Mouse (Mus musculus) embryonic facial prominence, embryonic 11.5 days (tissue): ENCODE data around the gene Aplp1. TPM values are rescaled to one million over a fixed set of nuclear protein-coding genes. Genes with fewer than 3 reads are reported as not detected.

Experiments used
- ATAC-seq: fragments of 200-750 bp; cut with Nextera tagmentation; replicated peaks from 2 replicates; pipeline ENCODE4 v1.8.0; 2017; ENCODE audit warnings: low read depth; ENCODE audit not compliant: insufficient number of reproducible peaks, low FRiP score, low TSS enrichment
- DNase-seq: peaks from one replicate; pipeline ENCODE4 v3.0.0-alpha.2; 2015; ENCODE audit warnings: low spot score
- H3K27ac ChIP-seq: fragments of 300-500 bp; sonication (generic); replicated peaks from 2 replicates; pipeline ENCODE4 v1.5.1; 2014; ENCODE audit warnings: mild to moderate bottlenecking, low read depth, low read length, control low read depth
- H3K27me3 ChIP-seq: fragments of 300-500 bp; sonication (generic); 2 replicates; pipeline ENCODE4 v1.6.1; 2014; ENCODE audit warnings: mild to moderate bottlenecking, low read length, moderate library complexity, mixed read lengths; ENCODE audit not compliant: control insufficient read depth, insufficient read depth
- H3K36me3 ChIP-seq: fragments of 300-500 bp; sonication (generic); replicated peaks from 2 replicates; pipeline ENCODE4 v1.6.1; 2014; ENCODE audit warnings: low read depth, mild to moderate bottlenecking, low read length, moderate library complexity, mixed read lengths; ENCODE audit not compliant: control insufficient read depth, insufficient read depth
- H3K4me1 ChIP-seq: fragments of 300-500 bp; sonication (generic); 2 replicates; pipeline ENCODE4 v1.6.1; 2014; ENCODE audit warnings: low read length, mixed read lengths; ENCODE audit not compliant: control insufficient read depth, insufficient read depth
- H3K4me2 ChIP-seq: fragments of 300-500 bp; sonication (generic); 2 replicates; pipeline ENCODE4 v1.6.1; 2014; ENCODE audit warnings: low read depth, mild to moderate bottlenecking, control low read depth, low read length, moderate library complexity
- H3K4me3 ChIP-seq: fragments of 300-500 bp; sonication (generic); 2 replicates; pipeline ENCODE4 v1.5.1; 2014; ENCODE audit warnings: low read depth, low read length, control low read depth
- H3K9ac ChIP-seq: fragments of 300-500 bp; sonication (generic); replicated peaks from 2 replicates; pipeline ENCODE4 v1.6.1; 2014; ENCODE audit warnings: mild to moderate bottlenecking, control low read depth, low read length
- H3K9me3 ChIP-seq: fragments of 300-500 bp; sonication (generic); replicated peaks from 2 replicates; pipeline ENCODE4 v1.6.1; 2016; ENCODE audit warnings: mild to moderate bottlenecking, low read length, inconsistent platforms, mixed read lengths; ENCODE audit not compliant: control insufficient read depth
- WGBS: fragments of 180-500 bp; shearing (Covaris S2); extraction: QIAGEN DNeasy Blood & Tissue Kit; methylation state at CpG from one replicate; pipeline ENCODE4 v1.1.7; 2014; 5-methylcytosine and 5-hydroxymethylcytosine counted together
- polyA plus RNA-seq: library from polyadenylated mRNA; unstranded; fragments of >200 nt; fragmentation: Nextera tagmentation; extraction: Ambion mirVana; gene quantifications from 2 replicates; pipeline ENCODE4 v1.2.1, GENCODE M21; 2014

Gene Aplp1
- polyA plus RNA-seq, 1 experiment from 2014 or later, result 40.2 TPM

DNA sequence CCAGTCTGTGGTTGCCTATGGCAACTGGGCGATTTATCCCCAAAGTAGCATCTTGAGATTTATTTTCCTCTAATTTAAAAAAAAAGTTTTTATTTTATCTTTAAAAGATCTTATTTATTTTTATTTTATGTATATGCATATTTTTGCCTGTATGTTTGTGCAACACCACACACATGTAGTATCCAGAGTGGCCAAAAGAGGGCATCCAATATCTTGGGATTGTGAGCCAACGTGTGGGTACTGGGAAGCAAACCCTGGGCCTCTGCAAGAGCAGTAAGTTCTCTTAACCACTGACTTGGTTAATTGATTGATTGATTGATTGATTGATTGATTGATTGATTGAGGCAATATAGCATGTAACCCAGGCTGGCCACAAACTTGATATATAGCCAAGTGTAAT lies 50.5 kb downstream of the Aplp1 start:
- DNase-seq, result no peak
- WGBS, result 41% methylated on average over 2 of the region's 2 CpGs
- H3K4me2 ChIP-seq, result no peak overlapping the region
- H3K9ac ChIP-seq, result no peak overlapping the region
- no peak for ATAC-seq
- no peaks in the 10 kb centered on the region for H3K36me3 ChIP-seq
- no peak overlapping the region for H3K27ac ChIP-seq
- H3K27me3 ChIP-seq, result no peaks in the 10 kb centered on the region
- no peak overlapping the region for H3K4me3 ChIP-seq
- no peaks in the 10 kb centered on the region for H3K4me1 ChIP-seq
- no peaks in the 10 kb centered on the region for H3K9me3 ChIP-seq

- no peak overlapping the region for H3K4me2 ChIP-seq
- H3K4me1 ChIP-seq, result no peaks in the 10 kb centered on the region
- H3K9me3 ChIP-seq, result no peaks in the 10 kb centered on the region
- H3K9ac ChIP-seq, result no peak overlapping the region
- no peaks in the 10 kb centered on the region for H3K36me3 ChIP-seq
- no peak for ATAC-seq
- H3K27me3 ChIP-seq, result no peaks in the 10 kb centered on the region
- 35% methylated on average over 11 of the region's 11 CpGs for WGBS
- H3K27ac ChIP-seq, result 0 out of 2 replicates have a peak overlapping the region, but pooled peaks have one; percentile 6
- DNase-seq, result no peak
- H3K4me3 ChIP-seq, result no peak overlapping the region
Measured at GRCm38 (mm10) chr7:30394379-30394778, 51.0 kb downstream of the Aplp1 start.

DNA sequence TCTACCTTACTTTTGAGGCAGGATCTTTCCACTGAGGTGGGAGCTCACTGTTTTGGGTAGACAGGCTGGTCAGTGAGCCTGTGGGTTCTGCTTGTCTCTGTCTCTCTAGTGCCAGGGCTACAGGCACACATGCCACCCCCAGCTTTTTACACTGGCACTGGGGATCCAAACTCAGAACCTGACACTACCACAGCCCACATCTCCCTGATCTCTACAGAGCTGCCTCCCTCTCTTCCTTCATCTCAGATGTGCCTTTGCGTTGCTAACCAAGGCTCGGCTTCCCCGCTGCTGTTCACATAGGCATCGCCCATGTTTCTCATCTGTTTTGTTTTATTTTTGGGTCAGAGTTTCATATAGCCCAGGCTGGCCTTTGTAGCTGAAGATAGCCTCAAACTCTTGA lies 51.7 kb downstream of the Aplp1 start:
- H3K4me2 ChIP-seq, result no peak overlapping the region
- no peak for ATAC-seq
- H3K4me3 ChIP-seq, result no peak overlapping the region
- no peak for DNase-seq
- WGBS, result 86% methylated on average over 4 of the region's 4 CpGs
- H3K4me1 ChIP-seq, result no peaks in the 10 kb centered on the region
- H3K9me3 ChIP-seq, result no peaks in the 10 kb centered on the region
- H3K27me3 ChIP-seq, result no peaks in the 10 kb centered on the region
- H3K27ac ChIP-seq, result no peak overlapping the region
- H3K9ac ChIP-seq, result no peak overlapping the region
- H3K36me3 ChIP-seq, result no peaks in the 10 kb centered on the region

DNA sequence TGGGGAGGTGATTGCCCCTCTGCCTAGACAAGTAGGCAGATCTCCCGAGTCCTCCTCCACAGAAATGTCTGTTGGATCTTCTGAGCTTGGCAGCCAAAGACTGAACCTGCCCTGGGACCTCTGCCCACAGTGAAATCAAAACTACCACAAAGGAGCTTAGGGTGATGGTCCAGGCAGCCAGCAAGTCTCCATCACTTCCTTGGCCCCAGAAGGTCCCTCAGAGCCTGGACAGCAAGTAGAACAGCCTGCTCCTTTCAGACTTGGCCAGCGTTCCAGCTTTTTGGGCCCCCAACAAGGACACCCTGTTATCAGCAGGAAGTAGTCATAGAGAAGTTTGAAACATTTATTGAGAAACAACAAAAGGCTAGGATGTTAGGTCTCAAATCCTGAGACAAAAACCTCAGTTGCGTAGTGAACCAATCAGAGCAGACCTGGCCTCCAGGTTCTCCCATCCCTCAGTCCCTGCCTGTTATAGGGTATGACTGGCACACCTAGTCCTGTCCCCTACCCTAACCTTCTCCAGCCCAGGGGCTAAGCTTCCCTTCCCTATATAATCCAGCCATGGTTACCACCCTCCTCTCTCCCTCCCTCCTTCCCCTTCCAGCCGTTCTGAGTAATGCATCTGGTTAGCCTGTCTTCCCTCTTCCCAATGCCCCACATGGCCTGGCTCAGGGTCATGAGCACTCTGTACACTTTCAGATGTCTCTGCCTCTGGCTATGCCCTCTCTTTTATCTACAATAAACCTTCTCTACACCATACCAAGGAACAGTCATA lies 52.4 kb downstream of the Aplp1 start:
- no peaks in the 10 kb centered on the region for H3K4me1 ChIP-seq
- H3K4me2 ChIP-seq, result no peak overlapping the region
- ATAC-seq, result no peak
- no peak overlapping the region for H3K9ac ChIP-seq
- WGBS, result 78% methylated on average over 4 of the region's 4 CpGs
- DNase-seq, result no peak
- H3K9me3 ChIP-seq, result no peaks in the 10 kb centered on the region
- H3K4me3 ChIP-seq, result no peak overlapping the region
- H3K27ac ChIP-seq, result no peak overlapping the region
- H3K36me3 ChIP-seq, result no peaks in the 10 kb centered on the region
- H3K27me3 ChIP-seq, result no peaks in the 10 kb centered on the region

Other genes starting within 250 kb of the Aplp1 start
- gene Capns1, start 246.7 kb downstream of the Aplp1 start, polyA plus RNA-seq, result 56.8 and 56.9 TPM in 2 replicates
- gene Polr2i, start 213.6 kb downstream of the Aplp1 start, polyA plus RNA-seq, result 166 and 177 TPM in 2 replicates
- 245 and 256 TPM in 2 replicates for gene Tbcb, start 213.3 kb downstream of the Aplp1 start, polyA plus RNA-seq
- not detected in 2 replicates for gene Ovol3, start 209.8 kb downstream of the Aplp1 start, polyA plus RNA-seq
- 0.28 and 0.31 TPM in 2 replicates for gene Thap8, start 165.4 kb downstream of the Aplp1 start, polyA plus RNA-seq
- gene Wdr62, start 165.1 kb downstream of the Aplp1 start, polyA plus RNA-seq, result 5.2 and 9.3 TPM in 2 replicates
- 52.5 and 70.5 TPM in 2 replicates for gene Clip3, start 153.8 kb downstream of the Aplp1 start, polyA plus RNA-seq
- gene Alkbh6, start 136.8 kb downstream of the Aplp1 start, polyA plus RNA-seq, result 80.7 and 92.0 TPM in 2 replicates
- gene Syne4, start 130.7 kb downstream of the Aplp1 start, polyA plus RNA-seq, result 34.5 and 44.5 TPM in 2 replicates
- gene E130208F15Rik, start 123.8 kb downstream of the Aplp1 start, polyA plus RNA-seq, result 1.4 TPM in 1 of 2 replicates, not detected in the other
- 24.4 and 25.0 TPM in 2 replicates for gene Sdhaf1, start 121.6 kb downstream of the Aplp1 start, polyA plus RNA-seq
- 4.5 and 5.1 TPM in 2 replicates for gene Lrfn3, start 82.8 kb downstream of the Aplp1 start, polyA plus RNA-seq
- 16.9 and 17.9 TPM in 2 replicates for gene Tyrobp, start 31.8 kb downstream of the Aplp1 start, polyA plus RNA-seq
- 0.72 TPM in 1 of 2 replicates, not detected in the other for gene Hcst, start 25.7 kb downstream of the Aplp1 start, polyA plus RNA-seq
- 1.6 TPM in 2 replicates for gene Nfkbid, start 23.8 kb downstream of the Aplp1 start, polyA plus RNA-seq
- 0.45 and 0.84 TPM in 2 replicates for gene Kirrel2, start 12.2 kb upstream of the Aplp1 start, polyA plus RNA-seq
- 0.36 TPM in 1 of 2 replicates, not detected in the other for gene Nphs1, start 12.8 kb upstream of the Aplp1 start, polyA plus RNA-seq
- not detected in 2 replicates for gene Prodh2, start 48.1 kb upstream of the Aplp1 start, polyA plus RNA-seq
- 11.5 and 14.7 TPM in 2 replicates for gene Arhgap33, start 89.5 kb upstream of the Aplp1 start, polyA plus RNA-seq
- 4.4 and 6.2 TPM in 2 replicates for gene Hspb6, start 106.6 kb upstream of the Aplp1 start, polyA plus RNA-seq
- gene Proser3, start 106.8 kb upstream of the Aplp1 start, polyA plus RNA-seq, result 13.0 and 13.7 TPM in 2 replicates
- gene Lin37, start 114.3 kb upstream of the Aplp1 start, polyA plus RNA-seq, result 40.2 and 44.8 TPM in 2 replicates
- gene U2af1l4, start 117.8 kb upstream of the Aplp1 start, polyA plus RNA-seq, result 99.9 and 102 TPM in 2 replicates
- 5.9 and 7.0 TPM in 2 replicates for gene Gm49396, start 117.8 kb upstream of the Aplp1 start, polyA plus RNA-seq
- gene Psenen, start 118.1 kb upstream of the Aplp1 start, polyA plus RNA-seq, result 108 and 110 TPM in 2 replicates
- 1.5 and 2.9 TPM in 2 replicates for gene Igflr1, start 119.9 kb upstream of the Aplp1 start, polyA plus RNA-seq
- gene Kmt2b, start 143.2 kb upstream of the Aplp1 start, polyA plus RNA-seq, result 7.2 and 8.4 TPM in 2 replicates
- 0.21 and 0.43 TPM in 2 replicates for gene Zbtb32, start 153.4 kb upstream of the Aplp1 start, polyA plus RNA-seq
- 0.14 and 0.35 TPM in 2 replicates for gene Upk1a, start 167.3 kb upstream of the Aplp1 start, polyA plus RNA-seq
- gene Cox6b1, start 180.6 kb upstream of the Aplp1 start, polyA plus RNA-seq, result 700 and 782 TPM in 2 replicates
- 0.20 TPM in 1 of 2 replicates, not detected in the other for gene Etv2, start 190.3 kb upstream of the Aplp1 start, polyA plus RNA-seq
- 108 and 118 TPM in 2 replicates for gene Rbm42, start 204.8 kb upstream of the Aplp1 start, polyA plus RNA-seq
- gene Haus5, start 219.5 kb upstream of the Aplp1 start, polyA plus RNA-seq, result 50.1 and 53.1 TPM in 2 replicates
- not detected in 2 replicates for gene Pmis2, start 226.1 kb upstream of the Aplp1 start, polyA plus RNA-seq